Mouse (Mus musculus) brain, embryonic 14.5 days (tissue): ENCODE data around the gene Cbx3.

Experiments used
- CTCF ChIP-seq: fragments of 200-500 bp; IDR thresholded peaks from 2 replicates; pipeline ENCODE4 v1.5.1; 2012; ENCODE audit warnings: inconsistent platforms, mild to moderate bottlenecking, moderate library complexity, borderline replicate concordance; ENCODE audit not compliant: insufficient read depth, insufficient read length; ENCODE audit errors: extremely low read depth
- POLR2A ChIP-seq: fragments of 200-500 bp; IDR thresholded peaks from 2 replicates; pipeline ENCODE4 v1.6.1; 2012; ENCODE audit warnings: mild to moderate bottlenecking, inconsistent platforms, borderline replicate concordance; ENCODE audit not compliant: poor library complexity, insufficient read depth, insufficient read length, severe bottlenecking; ENCODE audit errors: extremely low read depth

DNA sequence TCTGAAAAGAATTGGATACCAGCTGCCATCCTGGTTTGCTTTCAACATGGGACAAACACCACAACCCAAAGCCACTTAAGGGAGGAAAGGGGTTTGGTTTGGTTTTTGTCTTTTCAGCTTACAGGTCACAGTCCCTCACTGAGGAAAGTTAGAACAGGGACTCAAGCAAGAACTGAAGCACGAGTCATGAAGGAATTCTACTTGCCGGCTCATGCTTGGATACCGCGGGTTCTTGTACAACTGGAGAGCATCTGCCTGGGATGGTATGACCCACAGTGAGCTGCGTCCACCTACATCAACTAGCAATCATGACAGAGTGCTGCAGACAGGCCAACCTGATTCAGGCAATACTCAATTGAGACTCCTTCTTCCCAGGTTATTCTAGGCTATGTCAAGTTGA lies 16.6 kb downstream of the Cbx3 start:
- TF ChIP-seq POLR2A: no peak
- TF ChIP-seq CTCF: no peak
